Mouse (Mus musculus): ENCODE measurements around the gene Gkn2. TPM values are rescaled to one million over a fixed set of nuclear protein-coding genes. Genes with fewer than 3 reads are reported as not detected.
A peak's percentile ranks its signal among the peaks of the same experiment; 100 is the strongest.

The Gkn2 gene
- polyA plus RNA-seq, 1 experiment from 2014 or later = not detected

DNA sequence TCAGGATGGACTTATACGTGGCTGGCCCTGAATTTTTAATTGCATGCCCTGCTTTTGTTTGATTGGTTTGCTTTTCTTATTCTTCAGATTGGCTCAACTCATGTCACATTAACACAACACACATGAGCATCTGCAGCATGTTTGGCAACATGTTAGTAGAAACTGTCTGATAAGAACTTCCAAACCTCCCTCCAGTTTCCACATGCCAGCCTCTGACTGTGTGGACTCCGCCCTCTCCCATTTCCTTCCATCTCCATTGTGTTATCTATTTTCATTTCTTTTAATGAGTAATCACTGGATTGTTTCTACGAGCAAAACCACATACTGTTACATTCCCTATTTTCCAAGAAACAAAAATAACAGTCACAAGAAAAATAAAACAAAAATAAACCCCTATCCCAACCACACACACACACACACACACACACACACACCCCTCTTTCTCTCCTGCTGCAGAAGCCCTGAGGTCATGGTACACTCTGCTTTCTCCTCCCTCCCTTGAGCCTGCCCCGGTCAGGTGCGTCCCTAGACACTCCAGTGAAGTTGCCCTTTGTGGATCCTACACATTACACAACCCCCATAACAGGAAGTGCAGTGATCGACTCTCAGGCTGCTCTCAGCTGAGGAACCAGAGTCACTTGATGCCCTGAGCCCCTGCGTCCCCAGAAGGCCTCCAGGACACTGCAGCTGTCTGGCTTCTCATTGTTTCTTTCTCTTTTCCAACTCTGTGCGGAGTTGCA, 20.5 kb downstream of the Gkn2 start:
- no peak for ATAC-seq
- H3K4me1 ChIP-seq (ENCODE audit: control insufficient read depth, insufficient read depth, low read depth, low read length) = no peaks in the 10 kb centered on the region
- no peak overlapping the region for H3K4me2 ChIP-seq (ENCODE audit: low read length)
- no peak overlapping the region for H3K4me3 ChIP-seq (ENCODE audit: low read length)
- H3K27me3 ChIP-seq (replicated peaks; ENCODE audit: control insufficient read depth, insufficient read depth, low read length) = no peaks in the 10 kb centered on the region
- H3K9me3 ChIP-seq (ENCODE audit: control insufficient read depth, low read length) = no peaks in the 10 kb centered on the region
- 73% methylated on average over 8 of the region's 8 CpGs for WGBS
- no peaks in the 10 kb centered on the region for H3K36me3 ChIP-seq (ENCODE audit: control insufficient read depth, insufficient read depth, low read length)
- no peak overlapping the region for H3K27ac ChIP-seq (ENCODE audit: low read depth, low read length)
- no peak overlapping the region for H3K9ac ChIP-seq (ENCODE audit: low read depth, low read length)

DNA sequence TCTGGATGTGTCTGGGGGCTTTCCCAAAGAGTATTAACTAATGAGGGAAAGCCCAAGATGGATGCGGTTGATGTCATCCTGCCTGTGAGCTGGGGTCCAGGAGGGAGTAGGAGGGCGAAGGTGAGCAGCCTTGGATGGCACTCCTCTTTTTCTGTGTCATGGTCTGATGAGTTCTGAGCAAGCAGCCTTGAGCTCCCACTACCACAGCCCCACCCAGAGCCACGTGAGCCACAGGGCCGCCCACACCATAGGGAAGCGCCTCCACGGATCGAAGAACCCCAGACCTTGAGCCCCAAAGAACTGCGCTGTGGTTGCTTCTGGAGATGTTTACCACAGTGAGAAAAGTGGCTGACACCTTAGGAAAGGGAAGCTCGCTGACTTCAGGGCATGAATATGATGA, 21.6 kb downstream of the Gkn2 start:
- WGBS = 86% methylated on average over 9 of the region's 9 CpGs
- Histone ChIP-seq H3K27me3 (replicated peaks; ENCODE audit: control insufficient read depth, insufficient read depth, low read length) (no peaks in the 10 kb centered on the region), H3K27ac (ENCODE audit: low read depth, low read length) (no peak overlapping the region), H3K9ac (ENCODE audit: low read depth, low read length) (no peak overlapping the region), H3K9me3 (ENCODE audit: control insufficient read depth, low read length) (no peaks in the 10 kb centered on the region), H3K4me2 (ENCODE audit: low read length) (no peak overlapping the region), H3K4me3 (ENCODE audit: low read length) (no peak overlapping the region), H3K4me1 (ENCODE audit: control insufficient read depth, insufficient read depth, low read depth, low read length) (no peaks in the 10 kb centered on the region), H3K36me3 (ENCODE audit: control insufficient read depth, insufficient read depth, low read length) (no peaks in the 10 kb centered on the region)
- no peak for ATAC-seq

- H3K9me3 ChIP-seq (ENCODE audit: control insufficient read depth, low read length) = no peaks in the 10 kb centered on the region
- no peak overlapping the region for H3K27ac ChIP-seq (ENCODE audit: low read depth, low read length)
- H3K4me3 ChIP-seq (ENCODE audit: low read length) = no peak overlapping the region
- H3K27me3 ChIP-seq (replicated peaks; ENCODE audit: control insufficient read depth, insufficient read depth, low read length) = no peaks in the 10 kb centered on the region
- 2% methylated on average over 5 of the region's 5 CpGs for WGBS
- no peaks in the 10 kb centered on the region for H3K36me3 ChIP-seq (ENCODE audit: control insufficient read depth, insufficient read depth, low read length)
- ATAC-seq = peak; percentile 58
- H3K9ac ChIP-seq (ENCODE audit: low read depth, low read length) = no peak overlapping the region
- no peak overlapping the region for H3K4me2 ChIP-seq (ENCODE audit: low read length)
- H3K4me1 ChIP-seq (ENCODE audit: control insufficient read depth, insufficient read depth, low read depth, low read length) = no peaks in the 10 kb centered on the region
Measured at GRCm38 (mm10) chr6:87399137-87399536, 26.0 kb downstream of the Gkn2 start.

GRCm38 (mm10) chr6:87399886-87400566, 26.9 kb downstream of the Gkn2 start:
- Histone ChIP-seq H3K9ac (ENCODE audit: low read depth, low read length) (no peak overlapping the region), H3K4me1 (ENCODE audit: control insufficient read depth, insufficient read depth, low read depth, low read length) (no peaks in the 10 kb centered on the region), H3K27me3 (replicated peaks; ENCODE audit: control insufficient read depth, insufficient read depth, low read length) (no peaks in the 10 kb centered on the region), H3K36me3 (ENCODE audit: control insufficient read depth, insufficient read depth, low read length) (no peaks in the 10 kb centered on the region), H3K4me3 (ENCODE audit: low read length) (no peak overlapping the region), H3K4me2 (ENCODE audit: low read length) (no peak overlapping the region), H3K9me3 (ENCODE audit: control insufficient read depth, low read length) (no peaks in the 10 kb centered on the region), H3K27ac (ENCODE audit: low read depth, low read length) (no peak overlapping the region)
- 67% methylated on average over 4 of the region's 4 CpGs for whole genome bisulfite sequencing
- ATAC-seq = no peak

- Histone ChIP-seq H3K9ac (ENCODE audit: low read depth, low read length) (no peak overlapping the region), H3K27me3 (replicated peaks; ENCODE audit: control insufficient read depth, insufficient read depth, low read length) (no peaks in the 10 kb centered on the region), H3K27ac (ENCODE audit: low read depth, low read length) (no peak overlapping the region), H3K36me3 (ENCODE audit: control insufficient read depth, insufficient read depth, low read length) (no peaks in the 10 kb centered on the region), H3K4me1 (ENCODE audit: control insufficient read depth, insufficient read depth, low read depth, low read length) (no peaks in the 10 kb centered on the region), H3K4me2 (ENCODE audit: low read length) (no peak overlapping the region), H3K9me3 (ENCODE audit: control insufficient read depth, low read length) (no peaks in the 10 kb centered on the region), H3K4me3 (ENCODE audit: low read length) (no peak overlapping the region)
- no peak for ATAC-seq
- 83% methylated on average over 6 of the region's 6 CpGs for WGBS
Measured at GRCm38 (mm10) chr6:87401456-87401855, 28.3 kb downstream of the Gkn2 start.

DNA sequence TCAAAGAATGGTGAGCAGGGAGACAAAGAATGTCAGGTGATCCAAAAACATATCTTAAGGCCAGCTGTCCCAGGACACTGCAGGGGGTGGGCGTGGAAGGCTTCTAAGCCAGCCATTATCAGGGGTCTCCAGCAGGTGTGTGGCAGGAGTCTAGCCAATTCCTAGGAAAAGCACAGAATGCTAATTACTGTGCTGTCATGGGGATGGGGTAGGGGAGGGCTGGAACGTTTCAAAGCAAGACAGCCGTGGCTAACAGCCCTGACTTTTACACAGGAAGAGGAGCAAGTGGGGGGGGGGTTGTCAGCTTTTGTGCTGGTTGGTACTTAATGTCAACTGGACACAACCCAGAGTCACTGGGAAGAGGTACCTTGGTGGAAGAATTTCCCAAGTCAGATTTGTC, 38.9 kb downstream of the Gkn2 start:
- WGBS = 26% methylated on average over 3 of the region's 3 CpGs
- H3K9ac ChIP-seq (ENCODE audit: low read depth, low read length) = no peak overlapping the region
- no peak overlapping the region for H3K4me3 ChIP-seq (ENCODE audit: low read length)
- H3K27me3 ChIP-seq (replicated peaks; ENCODE audit: control insufficient read depth, insufficient read depth, low read length) = no peaks in the 10 kb centered on the region
- no peak overlapping the region for H3K27ac ChIP-seq (ENCODE audit: low read depth, low read length)
- no peaks in the 10 kb centered on the region for H3K4me1 ChIP-seq (ENCODE audit: control insufficient read depth, insufficient read depth, low read depth, low read length)
- H3K36me3 ChIP-seq (ENCODE audit: control insufficient read depth, insufficient read depth, low read length) = no peaks in the 10 kb centered on the region
- no peaks in the 10 kb centered on the region for H3K9me3 ChIP-seq (ENCODE audit: control insufficient read depth, low read length)
- ATAC-seq = no peak
- no peak overlapping the region for H3K4me2 ChIP-seq (ENCODE audit: low read length)

DNA sequence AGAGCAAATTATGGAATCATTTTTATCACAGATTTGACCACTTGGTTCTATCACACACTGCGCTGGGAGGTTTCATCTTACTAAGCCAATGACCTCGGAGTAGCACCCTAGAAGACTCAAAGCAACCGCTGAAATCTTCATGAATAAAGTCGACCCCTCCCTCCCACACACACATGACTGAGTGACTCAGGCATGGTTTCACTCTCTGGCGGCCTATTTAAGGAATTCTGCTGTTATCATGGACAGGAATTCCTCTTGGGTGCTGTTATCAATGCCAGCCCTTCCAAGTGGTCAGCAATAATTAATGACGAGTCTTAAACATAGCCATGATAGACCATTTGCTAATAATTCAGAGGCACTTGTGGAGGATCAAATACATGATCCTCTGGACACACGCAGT, 49.1 kb downstream of the Gkn2 start:
- no peaks in the 10 kb centered on the region for H3K27me3 ChIP-seq (replicated peaks; ENCODE audit: control insufficient read depth, insufficient read depth, low read length)
- H3K9me3 ChIP-seq (ENCODE audit: control insufficient read depth, low read length) = no peaks in the 10 kb centered on the region
- H3K4me1 ChIP-seq (ENCODE audit: control insufficient read depth, insufficient read depth, low read depth, low read length) = no peaks in the 10 kb centered on the region
- H3K9ac ChIP-seq (ENCODE audit: low read depth, low read length) = no peak overlapping the region
- H3K4me2 ChIP-seq (ENCODE audit: low read length) = no peak overlapping the region
- ATAC-seq = no peak
- H3K27ac ChIP-seq (ENCODE audit: low read depth, low read length) = no peak overlapping the region
- H3K36me3 ChIP-seq (ENCODE audit: control insufficient read depth, insufficient read depth, low read length) = no peaks in the 10 kb centered on the region
- H3K4me3 ChIP-seq (ENCODE audit: low read length) = no peak overlapping the region
- 88% methylated on average over 7 of the region's 7 CpGs for WGBS

GRCm38 (mm10) chr6:87424037-87424816, 51.1 kb downstream of the Gkn2 start:
- Histone ChIP-seq H3K9ac (ENCODE audit: low read depth, low read length) (peak overlapping the region; percentile 2; the same call in 1 of the 2 replicates), H3K36me3 (ENCODE audit: control insufficient read depth, insufficient read depth, low read length) (no peaks in the 10 kb centered on the region), H3K4me1 (ENCODE audit: control insufficient read depth, insufficient read depth, low read depth, low read length) (no peaks in the 10 kb centered on the region), H3K4me2 (ENCODE audit: low read length) (peak overlapping the region; percentile 45), H3K4me3 (ENCODE audit: low read length) (peak overlapping the region; percentile 19; the same call in 1 of the 2 replicates), H3K27ac (ENCODE audit: low read depth, low read length) (no peak overlapping the region), H3K9me3 (ENCODE audit: control insufficient read depth, low read length) (no peaks in the 10 kb centered on the region), H3K27me3 (replicated peaks; ENCODE audit: control insufficient read depth, insufficient read depth, low read length) (no peaks in the 10 kb centered on the region)
- whole genome bisulfite sequencing = 50% methylated on average over 19 of the region's 19 CpGs
- no peak for ATAC-seq

- no peaks in the 10 kb centered on the region for H3K36me3 ChIP-seq (ENCODE audit: control insufficient read depth, insufficient read depth, low read length)
- no peak overlapping the region for H3K4me3 ChIP-seq (ENCODE audit: low read length)
- H3K4me1 ChIP-seq (ENCODE audit: control insufficient read depth, insufficient read depth, low read depth, low read length) = no peaks in the 10 kb centered on the region
- no peak for ATAC-seq
- no peak overlapping the region for H3K27ac ChIP-seq (ENCODE audit: low read depth, low read length)
- H3K27me3 ChIP-seq (replicated peaks; ENCODE audit: control insufficient read depth, insufficient read depth, low read length) = no peaks in the 10 kb centered on the region
- WGBS = 83% methylated on average over 5 of the region's 5 CpGs
- H3K9me3 ChIP-seq (ENCODE audit: control insufficient read depth, low read length) = no peaks in the 10 kb centered on the region
- no peak overlapping the region for H3K4me2 ChIP-seq (ENCODE audit: low read length)
- no peak overlapping the region for H3K9ac ChIP-seq (ENCODE audit: low read depth, low read length)
Measured at GRCm38 (mm10) chr6:87426954-87427353, 53.8 kb downstream of the Gkn2 start.
